Mouse (Mus musculus) limb, embryonic 13.5 days (tissue): Measurements from ENCODE around the gene Kcnj4. TPM values are rescaled to one million over a fixed set of nuclear protein-coding genes. Genes with fewer than 3 reads are reported as not detected.

Source experiments
- ATAC-seq: fragments of 200-750 bp; cut with Nextera tagmentation; 2 replicates; pipeline ENCODE4 v1.8.0; 2017; ENCODE audit warnings: low read depth, moderate number of reproducible peaks, moderate TSS enrichment; ENCODE audit not compliant: low FRiP score
- H3K27ac ChIP-seq: fragments of 300-500 bp; sonication (generic); 2 replicates; pipeline ENCODE4 v1.5.1; 2015; ENCODE audit warnings: inconsistent platforms, mild to moderate bottlenecking, moderate library complexity
- H3K27me3 ChIP-seq: fragments of 300-500 bp; sonication (generic); 2 replicates; pipeline ENCODE4 v1.6.1; 2015; ENCODE audit warnings: mild to moderate bottlenecking, inconsistent platforms
- H3K36me3 ChIP-seq: fragments of 300-500 bp; sonication (generic); 2 replicates; pipeline ENCODE4 v1.6.1; 2015; ENCODE audit warnings: inconsistent platforms, mild to moderate bottlenecking, moderate library complexity
- H3K4me1 ChIP-seq: fragments of 300-500 bp; sonication (generic); 2 replicates; pipeline ENCODE4 v1.6.1; 2015; ENCODE audit warnings: inconsistent platforms
- H3K4me2 ChIP-seq: fragments of 300-500 bp; sonication (generic); replicated peaks from 2 replicates; pipeline ENCODE4 v1.6.1; 2015; ENCODE audit warnings: inconsistent platforms, mild to moderate bottlenecking, moderate library complexity
- H3K4me3 ChIP-seq: fragments of 300-500 bp; sonication (generic); 2 replicates; pipeline ENCODE4 v1.5.1; 2015; ENCODE audit warnings: moderate library complexity, mild to moderate bottlenecking, inconsistent platforms
- H3K9ac ChIP-seq: fragments of 300-500 bp; sonication (generic); 2 replicates; pipeline ENCODE4 v1.6.1; 2015; ENCODE audit warnings: mild to moderate bottlenecking, inconsistent platforms
- H3K9me3 ChIP-seq: fragments of 300-500 bp; sonication (generic); 2 replicates; pipeline ENCODE4 v1.6.1; 2016; ENCODE audit warnings: inconsistent platforms
- WGBS: fragments of 180-500 bp; shearing (Covaris S2); methylation state at CpG from one replicate; pipeline ENCODE4 v1.1.7; 2015; 5-methylcytosine and 5-hydroxymethylcytosine counted together
- polyA plus RNA-seq: library from polyadenylated mRNA; unstranded; fragments of >200 nt; fragmentation: Nextera tagmentation; extraction: Ambion mirVana; gene quantifications from 2 replicates; pipeline ENCODE4 v1.2.1, GENCODE M21; 2015

The Kcnj4 gene
- polyA plus RNA-seq, 1 experiment from 2014 or later = not detected

- 83% methylated on average over 9 of the region's 9 CpGs for WGBS
- Histone ChIP-seq H3K9me3 (no peaks in the 10 kb centered on the region), H3K4me3 (no peak overlapping the region), H3K27ac (no peak overlapping the region), H3K9ac (peak overlapping the region; percentile 2; the same call in 1 of the 2 replicates), H3K36me3 (peaks cover 10% of the 10 kb centered on the region), H3K4me1 (peaks cover 39% of the 10 kb centered on the region), H3K27me3 (no peaks in the 10 kb centered on the region), H3K4me2 (no peak overlapping the region)
- ATAC-seq = no peak
These were observed 62.0 kb downstream of the Kcnj4 start for GRCm38 (mm10) chr15:79442961-79443518.

GRCm38 (mm10) chr15:79442257-79442611 is 62.8 kb downstream of the Kcnj4 start:
- Histone ChIP-seq H3K4me3 (peak overlapping the region; percentile 93), H3K4me1 (peaks cover 45% of the 10 kb centered on the region), H3K9me3 (no peaks in the 10 kb centered on the region), H3K36me3 (peaks cover 18% of the 10 kb centered on the region), H3K27ac (peak overlapping the region; percentile 96), H3K27me3 (no peaks in the 10 kb centered on the region), H3K9ac (peak overlapping the region; percentile 98), H3K4me2 (peak overlapping the region; percentile 90)
- WGBS = 6% methylated on average over 6 of the region's 6 CpGs
- peak; percentile 4; the same call in 1 of the 2 replicates for ATAC-seq

GRCm38 (mm10) chr15:79441331-79442256 is 63.4 kb downstream of the Kcnj4 start:
- WGBS = under 1% methylated on average over 63 of the region's 107 CpGs
- peak overlapping the region; percentile 98 for H3K9ac ChIP-seq
- H3K36me3 ChIP-seq = peaks cover 24% of the 10 kb centered on the region
- peak overlapping the region; percentile 90 for H3K4me2 ChIP-seq
- H3K4me3 ChIP-seq = peak overlapping the region; percentile 93
- H3K9me3 ChIP-seq = no peaks in the 10 kb centered on the region
- H3K4me1 ChIP-seq = peaks cover 52% of the 10 kb centered on the region
- ATAC-seq = peak; percentile 68
- H3K27me3 ChIP-seq = no peaks in the 10 kb centered on the region
- peak overlapping the region; percentile 96 for H3K27ac ChIP-seq

- 12% methylated on average over 11 of the region's 11 CpGs for WGBS
These were observed 64.2 kb downstream of the Kcnj4 start for GRCm38 (mm10) chr15:79440651-79441330.

GRCm38 (mm10) chr15:79440223-79440622 is 64.8 kb downstream of the Kcnj4 start:
- 77% methylated on average over 4 of the region's 4 CpGs for WGBS
- peaks cover 38% of the 10 kb centered on the region for H3K36me3 ChIP-seq
- peaks cover 62% of the 10 kb centered on the region for H3K4me1 ChIP-seq
- H3K27ac ChIP-seq = peak overlapping the region; percentile 10; the same call in 1 of the 2 replicates
- H3K4me2 ChIP-seq = peak overlapping the region; percentile 90
- H3K9ac ChIP-seq = peak overlapping the region; percentile 98
- H3K9me3 ChIP-seq = no peaks in the 10 kb centered on the region
- H3K4me3 ChIP-seq = peak overlapping the region; percentile 93
- no peaks in the 10 kb centered on the region for H3K27me3 ChIP-seq
- ATAC-seq = no peak

More at GRCm38 (mm10) chr15:79440651-79441330, 64.2 kb downstream of the Kcnj4 start:
- Histone ChIP-seq H3K36me3 (peaks cover 32% of the 10 kb centered on the region), H3K9me3 (no peaks in the 10 kb centered on the region), H3K9ac (peak overlapping the region; percentile 98), H3K4me2 (peak overlapping the region; percentile 90), H3K27ac (peak overlapping the region; percentile 96), H3K4me3 (peak overlapping the region; percentile 93), H3K27me3 (no peaks in the 10 kb centered on the region), H3K4me1 (peaks cover 58% of the 10 kb centered on the region)
- peak; percentile 17; the same call in 1 of the 2 replicates for ATAC-seq

GRCm38 (mm10) chr15:79439386-79439785 is 65.7 kb downstream of the Kcnj4 start:
- H3K4me3 ChIP-seq = peak overlapping the region; percentile 93

GRCm38 (mm10) chr15:79438816-79439215 is 66.2 kb downstream of the Kcnj4 start:
- Histone ChIP-seq H3K36me3 (peaks cover 52% of the 10 kb centered on the region), H3K4me2 (peak overlapping the region; percentile 90), H3K27ac (peak overlapping the region; percentile 33; the same call in 1 of the 2 replicates), H3K9me3 (peaks cover 3% of the 10 kb centered on the region; the same call in 1 of the 2 replicates), H3K4me3 (0 out of 2 replicates have a peak overlapping the region, but pooled peaks have one; percentile 10), H3K27me3 (no peaks in the 10 kb centered on the region), H3K9ac (peak overlapping the region; percentile 98), H3K4me1 (peaks cover 62% of the 10 kb centered on the region)
- 65% methylated on average over 8 of the region's 8 CpGs for WGBS
- ATAC-seq = no peak

More at GRCm38 (mm10) chr15:79439386-79439785, 65.7 kb downstream of the Kcnj4 start:
- Histone ChIP-seq H3K4me1 (peaks cover 62% of the 10 kb centered on the region), H3K9ac (peak overlapping the region; percentile 98), H3K4me2 (peak overlapping the region; percentile 90), H3K27ac (no peak overlapping the region), H3K36me3 (peaks cover 46% of the 10 kb centered on the region), H3K9me3 (no peaks in the 10 kb centered on the region), H3K27me3 (no peaks in the 10 kb centered on the region)
- no peak for ATAC-seq
- 77% methylated on average over 4 of the region's 4 CpGs for WGBS

- ATAC-seq = no peak
- peak overlapping the region; percentile 90; the same call in 1 of the 2 replicates for H3K4me2 ChIP-seq
- 0 out of 2 replicates have a peak overlapping the region, but pooled peaks have one; percentile 1 for H3K4me3 ChIP-seq
- H3K9ac ChIP-seq = peak overlapping the region; percentile 98; the same call in 1 of the 2 replicates
- 77% methylated on average over 6 of the region's 6 CpGs for WGBS
- peaks cover 6% of the 10 kb centered on the region; the same call in 1 of the 2 replicates for H3K9me3 ChIP-seq
- no peaks in the 10 kb centered on the region for H3K27me3 ChIP-seq
- peak overlapping the region; percentile 33; the same call in 1 of the 2 replicates for H3K27ac ChIP-seq
- H3K36me3 ChIP-seq = peaks cover 56% of the 10 kb centered on the region
- H3K4me1 ChIP-seq = peaks cover 62% of the 10 kb centered on the region
These were observed 66.7 kb downstream of the Kcnj4 start for GRCm38 (mm10) chr15:79438209-79438810.

GRCm38 (mm10) chr15:79437541-79438208 is 67.4 kb downstream of the Kcnj4 start:
- Histone ChIP-seq H3K27ac (no peak overlapping the region), H3K27me3 (no peaks in the 10 kb centered on the region), H3K4me1 (peaks cover 58% of the 10 kb centered on the region), H3K36me3 (peaks cover 62% of the 10 kb centered on the region), H3K9me3 (peaks cover 6% of the 10 kb centered on the region; the same call in 1 of the 2 replicates), H3K4me3 (no peak overlapping the region), H3K4me2 (no peak overlapping the region), H3K9ac (no peak overlapping the region)
- 89% methylated on average over 12 of the region's 12 CpGs for WGBS
- no peak for ATAC-seq

- no peak overlapping the region for H3K4me2 ChIP-seq
- no peak for ATAC-seq
- 69% methylated on average over 7 of the region's 7 CpGs for WGBS
These were observed 68.5 kb downstream of the Kcnj4 start for GRCm38 (mm10) chr15:79436481-79436921.

More at GRCm38 (mm10) chr15:79436481-79436921, 68.5 kb downstream of the Kcnj4 start:
- peaks cover 74% of the 10 kb centered on the region for H3K36me3 ChIP-seq
- H3K27me3 ChIP-seq = no peaks in the 10 kb centered on the region
- no peak overlapping the region for H3K27ac ChIP-seq
- H3K4me3 ChIP-seq = no peak overlapping the region
- peaks cover 52% of the 10 kb centered on the region for H3K4me1 ChIP-seq
- peaks cover 6% of the 10 kb centered on the region; the same call in 1 of the 2 replicates for H3K9me3 ChIP-seq
- no peak overlapping the region; the same call in 1 of the 2 replicates for H3K9ac ChIP-seq
